ENCODE assay signal across 31 mouse cellular contexts in the genomic region with DNA sequence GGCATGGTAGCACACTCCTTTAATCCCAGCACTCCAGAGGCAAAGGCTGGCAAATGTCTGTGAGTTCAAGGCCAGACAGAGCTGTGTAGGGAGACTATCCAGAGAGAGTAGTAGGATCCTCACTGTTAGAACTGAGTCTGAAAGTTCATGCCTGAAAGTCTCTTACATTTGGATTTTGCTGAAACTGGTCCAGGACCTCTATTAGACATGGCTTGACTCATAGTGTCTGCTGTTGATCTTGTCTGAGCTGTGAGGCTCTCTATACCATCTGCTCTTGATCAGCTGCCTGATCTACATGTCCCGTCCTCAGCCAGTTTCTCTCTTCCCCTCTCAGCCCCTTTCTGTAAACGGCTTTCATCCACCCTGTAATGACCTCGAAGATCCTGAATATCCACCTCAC.
"Had no signal": no experiment of that assay in that cellular context is flagged by ENCODE, and none has a peak within 500 bp of the region (broad histone marks: within the 10 kb centered on the region; RNA-seq: fewer than 3 reads in every experiment).

No protein-coding gene starts in this region.

- H3K4me3 ChIP-seq: limb, embryonic 10.5 days; limb, embryonic 12.5 days; limb, embryonic 13.5 days; limb, embryonic 15.5 days; liver, embryonic 12.5 days; liver, embryonic 13.5 days; liver, embryonic 15.5 days; lung, embryonic 15.5 days; megakaryocyte, embryonic 14.5 days; midbrain, embryonic 10.5 days; midbrain, embryonic 12.5 days; midbrain, embryonic 13.5 days; midbrain, embryonic 15.5 days; myocyte; neural tube, embryonic 12.5 days had no signal

- H3K36me3 ChIP-seq: limb, embryonic 10.5 days; limb, embryonic 12.5 days; limb, embryonic 13.5 days; limb, embryonic 15.5 days; liver, embryonic 12.5 days; liver, embryonic 13.5 days; liver, embryonic 15.5 days; lung, embryonic 15.5 days; midbrain, embryonic 10.5 days; midbrain, embryonic 12.5 days; midbrain, embryonic 13.5 days; midbrain, embryonic 15.5 days; neural tube, embryonic 12.5 days had no signal

- H3K4me1 ChIP-seq: liver, embryonic 12.5 days; neural tube, embryonic 12.5 days had no signal

- H3K4me2 ChIP-seq: limb, embryonic 12.5 days; limb, embryonic 13.5 days; limb, embryonic 15.5 days; liver, embryonic 11.5 days; liver, embryonic 12.5 days; liver, embryonic 13.5 days; liver, embryonic 15.5 days; lung, embryonic 14.5 days; lung, embryonic 15.5 days; midbrain, embryonic 11.5 days; midbrain, embryonic 12.5 days; midbrain, embryonic 13.5 days; midbrain, embryonic 15.5 days; neural tube, embryonic 12.5 days had no signal

- H3K27ac ChIP-seq: limb, embryonic 10.5 days; limb, embryonic 12.5 days; limb, embryonic 13.5 days; limb, embryonic 15.5 days; liver, embryonic 12.5 days; liver, embryonic 13.5 days; liver, embryonic 14.5 days; liver, embryonic 15.5 days; lung, embryonic 15.5 days; macrophage; midbrain, embryonic 10.5 days; midbrain, embryonic 12.5 days; midbrain, embryonic 13.5 days; midbrain, embryonic 15.5 days; neural tube, embryonic 12.5 days had no signal

- ATAC-seq: liver, embryonic 12.5 days; liver, postnatal 0 days; midbrain, embryonic 13.5 days; midbrain, embryonic 15.5 days; midbrain, embryonic 16.5 days had no signal

- DNase-seq: left cerebral cortex, postnatal 4 days; liver; liver, embryonic 13.5 days; liver, postnatal 0 days; lung, adult 18-20 months; lung, adult 2 months; lung, embryonic 14.5 days; lung, postnatal 10 days; lung, postnatal 14 days; lung, postnatal 36 days; lung, postnatal 4 days; midbrain, embryonic 14.5 days had no signal

- H3K27me3 ChIP-seq: limb, embryonic 12.5 days; limb, embryonic 13.5 days; limb, embryonic 15.5 days; liver, embryonic 12.5 days; liver, embryonic 13.5 days; liver, embryonic 15.5 days; lung, embryonic 15.5 days; megakaryocyte, embryonic 14.5 days; midbrain, embryonic 12.5 days; midbrain, embryonic 13.5 days; midbrain, embryonic 15.5 days; neural tube, embryonic 12.5 days had no signal

- H3K9ac ChIP-seq: limb, embryonic 12.5 days; limb, embryonic 13.5 days; limb, embryonic 15.5 days; liver, embryonic 12.5 days; liver, embryonic 13.5 days; liver, embryonic 14.5 days; liver, embryonic 15.5 days; liver, postnatal 0 days; lung, embryonic 14.5 days; lung, embryonic 15.5 days; midbrain, embryonic 12.5 days; midbrain, embryonic 13.5 days; midbrain, embryonic 15.5 days; neural tube, embryonic 12.5 days had no signal

- H3K9me3 ChIP-seq: limb, embryonic 10.5 days; limb, embryonic 12.5 days; limb, embryonic 13.5 days; limb, embryonic 15.5 days; liver, embryonic 12.5 days; liver, embryonic 13.5 days; liver, embryonic 15.5 days; lung, embryonic 15.5 days; megakaryocyte, embryonic 14.5 days; midbrain, embryonic 10.5 days; midbrain, embryonic 12.5 days; midbrain, embryonic 13.5 days; midbrain, embryonic 15.5 days; neural tube, embryonic 12.5 days had no signal
